Mouse (Mus musculus) adrenal gland, adult (tissue): Measurements from ENCODE around the gene Inha.

Experiments used
- DNase-seq, 2 experiments: peaks; one replicate each; pipeline ENCODE4 v3.0.0; 2022 to 2023; ENCODE audit warnings: low spot score in 1 of 2; ENCODE audit not compliant: inconsistent age in 2 of 2

Gene Inha

DNA sequence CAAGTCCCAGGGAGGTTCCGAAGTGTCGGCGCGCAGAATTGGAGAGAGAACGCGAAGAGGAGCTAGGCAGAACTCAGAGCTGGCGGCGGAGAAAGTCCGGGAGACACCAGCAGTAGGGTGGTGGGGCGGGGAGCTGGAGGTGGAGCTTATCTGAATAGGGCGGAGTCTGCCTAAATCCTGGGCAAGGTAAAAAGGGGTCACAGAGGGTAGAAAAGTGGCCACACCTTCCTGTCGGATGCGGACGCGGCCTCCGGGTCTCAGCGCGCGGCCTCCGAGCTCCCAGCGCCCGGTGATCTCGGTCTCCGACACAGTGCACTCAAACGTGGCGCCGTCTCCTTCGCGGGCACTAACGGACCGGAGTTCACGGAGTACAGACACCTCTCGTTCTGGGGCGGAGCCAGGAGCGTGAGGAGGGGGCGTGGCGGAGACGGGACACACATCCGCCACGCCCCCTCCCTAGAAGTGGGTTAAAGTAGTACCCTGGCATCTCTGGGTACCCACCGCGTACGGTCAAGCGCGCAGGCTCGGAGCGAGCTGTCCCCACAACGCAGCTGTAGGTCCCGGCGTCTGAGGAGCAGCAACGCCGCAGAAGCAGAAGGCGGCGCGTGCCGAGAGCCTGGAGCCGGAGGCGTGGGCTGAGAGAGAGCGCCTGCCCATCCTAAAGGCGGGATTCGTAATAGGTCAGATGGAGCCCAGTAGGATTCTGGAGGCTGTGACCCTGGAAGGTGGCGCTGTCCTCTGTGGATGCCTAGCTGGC, 19.3 kb upstream of the Inha start:
- peak; percentile 89 to 98 for DNase-seq

DNA sequence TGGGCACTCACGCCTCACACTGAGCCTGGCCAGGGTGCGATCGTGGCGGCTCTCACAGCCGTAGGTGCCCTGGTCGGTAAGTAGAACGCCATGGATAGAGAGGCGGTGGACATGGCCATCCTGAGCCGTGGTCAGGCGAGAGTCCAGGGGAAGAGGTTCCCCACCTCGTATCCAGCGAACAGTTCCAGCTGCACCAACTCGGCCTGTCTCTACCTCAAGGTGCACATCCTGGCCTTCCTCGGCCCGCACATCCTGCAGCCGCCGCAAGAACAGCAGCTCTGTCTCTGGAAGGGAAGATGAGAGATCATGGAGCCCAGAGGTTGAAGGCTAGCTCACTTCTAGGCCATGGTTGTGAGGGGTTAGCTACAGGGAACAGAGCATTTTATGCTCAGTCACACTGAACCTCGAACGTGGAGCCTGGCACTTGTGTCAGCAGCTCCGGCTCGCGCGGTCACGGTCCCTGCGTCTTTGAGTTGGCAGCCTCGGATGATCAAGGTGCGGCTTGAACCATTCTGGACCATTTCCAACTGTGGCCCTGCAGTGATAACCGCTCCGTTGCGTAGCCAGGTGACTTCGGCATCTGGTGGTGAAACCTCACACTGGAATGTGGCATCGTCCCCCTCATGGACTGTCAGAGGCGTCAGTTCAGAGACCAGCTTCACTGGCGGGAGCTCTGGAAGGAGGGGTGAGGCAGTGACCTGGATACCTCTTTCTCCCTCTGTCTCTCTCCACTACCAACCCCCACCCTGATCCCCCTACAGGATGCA, 15.9 kb upstream of the Inha start:
- DNase-seq: no peak

DNA sequence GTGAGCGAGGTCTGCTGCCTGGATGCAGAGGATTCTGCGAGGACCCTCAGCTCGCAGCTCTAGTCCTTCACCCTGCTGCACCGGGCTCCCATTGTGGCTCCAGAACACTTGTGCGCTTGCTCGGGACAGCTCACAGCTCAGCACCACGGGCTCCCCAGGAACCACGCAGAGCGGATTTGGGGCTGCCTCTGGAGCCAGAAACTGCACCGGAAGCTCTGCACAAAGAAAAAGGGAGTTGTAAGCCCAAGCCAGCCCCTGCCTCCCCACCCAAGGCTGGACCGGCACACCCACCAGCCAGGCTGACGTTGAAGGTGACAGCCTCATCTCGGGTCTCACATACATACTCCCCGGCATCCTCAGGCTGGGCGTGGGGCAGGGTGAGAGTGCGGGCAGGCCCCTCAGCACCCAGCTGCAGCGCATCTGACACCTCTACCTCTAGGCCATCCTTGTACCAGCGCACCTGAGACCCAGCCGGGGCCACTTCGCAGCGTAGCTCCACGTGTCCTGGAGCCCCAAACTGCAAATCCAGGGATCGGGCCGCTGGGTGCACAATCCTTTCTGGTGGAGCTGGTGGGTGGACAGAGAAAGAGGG, 14.2 kb upstream of the Inha start:
- no peak for DNase-seq

DNA sequence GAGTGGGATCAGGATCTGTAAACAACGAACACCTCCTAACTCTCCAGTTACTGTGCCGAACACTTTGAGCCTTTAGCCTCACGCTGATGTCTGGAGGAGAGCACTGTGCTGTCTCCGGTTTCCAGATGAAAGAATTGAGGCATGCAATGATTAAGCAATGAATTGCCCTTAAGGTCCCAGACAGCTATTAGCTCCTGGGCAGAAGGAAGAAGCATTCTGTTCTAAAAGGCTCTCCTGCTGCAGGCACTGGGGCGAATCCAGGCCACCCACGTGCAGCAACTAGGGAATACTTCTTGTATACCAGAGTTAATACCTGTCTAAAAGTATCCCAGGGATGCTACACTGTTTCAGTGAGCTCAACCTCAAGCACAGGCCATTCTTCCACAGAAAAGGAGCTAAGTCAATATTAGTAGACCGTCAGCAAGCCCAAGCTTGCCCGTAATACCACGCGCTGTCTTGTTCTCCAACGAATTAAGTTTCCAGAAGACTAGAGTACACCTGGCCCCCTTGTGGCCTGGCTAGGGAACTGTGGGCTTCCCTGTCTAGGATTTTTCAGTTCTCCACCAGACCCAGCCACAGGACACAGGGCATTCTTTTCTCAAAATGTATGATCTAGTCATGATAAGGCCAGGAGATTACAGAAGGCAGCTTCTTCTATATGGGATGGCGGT, 11.9 kb upstream of the Inha start:
- peak in 1 of 2 experiments; percentile 77 for DNase-seq

DNA sequence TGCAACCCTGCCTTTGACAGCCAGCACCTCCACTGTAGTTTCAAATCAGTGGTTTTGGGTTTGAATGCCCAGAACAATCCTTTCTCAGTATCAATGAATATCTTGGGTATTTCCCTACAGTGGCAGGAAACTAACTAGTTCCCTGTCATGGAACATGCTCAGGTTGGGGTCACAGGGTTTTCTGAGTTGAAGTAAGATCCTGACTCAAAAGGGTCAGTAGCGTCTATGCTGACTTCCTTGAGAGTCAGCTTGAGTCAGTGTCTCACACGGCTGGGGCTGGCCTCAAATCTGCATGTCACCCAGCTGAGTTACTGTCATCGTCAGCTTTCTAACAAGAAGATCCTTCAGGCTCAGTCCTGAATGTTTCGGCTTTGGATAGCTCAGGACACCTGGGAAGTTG, 8.0 kb upstream of the Inha start:
- DNase-seq: no peak

DNA sequence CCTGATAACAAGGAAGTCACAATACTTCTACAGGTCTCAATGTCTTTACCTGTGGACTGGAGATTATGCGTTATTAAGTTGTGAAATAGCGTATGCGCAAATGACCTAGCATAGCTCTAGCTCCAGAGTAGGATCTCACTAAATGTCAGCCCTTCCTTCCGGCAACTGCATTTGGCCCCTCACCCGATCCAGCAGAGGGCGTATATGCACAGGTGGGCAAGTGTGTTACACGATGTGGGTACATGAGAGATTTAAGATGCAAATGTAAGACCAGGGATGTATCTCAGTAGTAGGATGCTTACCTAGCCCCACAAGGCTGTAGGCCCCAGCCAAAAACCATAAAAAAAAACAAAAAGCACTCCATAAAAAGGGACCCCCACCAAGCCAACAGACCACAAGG, 7.4 kb upstream of the Inha start:
- no peak for DNase-seq

DNA sequence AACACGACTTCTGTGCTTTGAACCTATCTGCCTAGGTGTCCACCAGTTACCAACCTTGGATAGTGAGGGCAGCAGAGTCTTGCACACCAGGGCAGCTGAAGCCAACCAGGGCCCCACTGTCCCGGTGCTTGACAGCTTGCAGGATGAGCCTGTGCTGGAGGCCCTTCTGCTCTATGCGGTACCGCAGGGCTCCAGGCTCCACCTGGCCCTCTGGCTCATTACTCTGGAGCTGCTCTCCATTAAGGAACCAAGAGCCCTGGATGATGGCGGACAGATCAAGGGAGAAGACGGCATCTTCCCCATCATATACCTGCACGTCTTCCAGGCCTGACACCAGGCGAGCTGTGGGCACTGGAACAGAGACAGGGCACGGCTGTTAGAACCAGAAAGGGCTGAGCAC, 5.0 kb upstream of the Inha start:
- no peak for DNase-seq

DNA sequence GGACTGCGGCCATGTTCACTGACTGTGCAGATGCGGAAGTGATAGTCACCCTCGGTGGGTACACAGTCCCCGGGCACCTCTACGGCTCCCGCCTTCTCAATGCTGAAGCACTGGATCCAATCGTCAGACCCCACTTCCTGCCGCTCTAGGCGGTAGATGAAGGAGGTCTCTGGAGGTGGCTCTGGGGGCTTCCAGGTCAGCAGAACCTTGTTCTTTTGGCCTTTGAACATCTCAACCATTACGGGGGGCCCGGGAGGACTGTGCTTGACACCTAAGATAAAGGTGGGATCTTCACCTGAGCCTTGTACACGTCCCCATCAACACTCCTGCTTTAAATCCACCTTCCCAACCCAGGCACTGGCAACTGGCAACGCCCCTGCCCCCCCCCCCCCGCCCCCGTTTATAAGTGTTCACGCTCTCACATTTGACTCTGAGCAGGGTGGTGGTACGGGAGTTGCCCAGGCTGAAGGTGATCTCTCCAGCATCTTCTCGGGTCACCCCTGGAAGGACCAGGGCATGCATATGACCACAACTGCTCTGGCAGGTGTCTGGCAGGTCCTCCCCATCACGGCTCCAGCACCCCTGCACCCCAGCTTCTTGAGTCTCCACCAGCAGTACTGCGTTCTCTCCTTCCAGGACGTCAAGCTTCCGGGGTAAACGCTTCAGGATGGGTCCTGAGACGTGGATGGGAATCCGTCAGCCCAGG, 3.8 kb upstream of the Inha start:
- DNase-seq: no peak

DNA sequence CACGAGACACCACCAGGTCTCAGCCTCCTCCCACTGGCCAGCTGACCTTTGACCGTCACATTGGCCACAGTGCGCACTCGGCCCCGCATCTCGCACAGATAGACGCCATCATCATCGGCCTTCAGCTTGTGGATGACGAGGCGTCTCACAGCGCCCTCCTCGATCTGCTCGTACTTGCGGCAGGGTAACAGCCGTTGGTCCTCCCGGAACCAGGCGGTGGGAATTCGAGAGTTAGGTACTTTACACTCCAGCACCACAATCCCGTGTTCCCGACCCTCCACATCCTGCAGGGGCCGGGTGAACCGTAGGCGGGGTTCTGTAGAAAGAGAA, 3.3 kb upstream of the Inha start:
- DNase-seq: peak; percentile 63 to 81

DNA sequence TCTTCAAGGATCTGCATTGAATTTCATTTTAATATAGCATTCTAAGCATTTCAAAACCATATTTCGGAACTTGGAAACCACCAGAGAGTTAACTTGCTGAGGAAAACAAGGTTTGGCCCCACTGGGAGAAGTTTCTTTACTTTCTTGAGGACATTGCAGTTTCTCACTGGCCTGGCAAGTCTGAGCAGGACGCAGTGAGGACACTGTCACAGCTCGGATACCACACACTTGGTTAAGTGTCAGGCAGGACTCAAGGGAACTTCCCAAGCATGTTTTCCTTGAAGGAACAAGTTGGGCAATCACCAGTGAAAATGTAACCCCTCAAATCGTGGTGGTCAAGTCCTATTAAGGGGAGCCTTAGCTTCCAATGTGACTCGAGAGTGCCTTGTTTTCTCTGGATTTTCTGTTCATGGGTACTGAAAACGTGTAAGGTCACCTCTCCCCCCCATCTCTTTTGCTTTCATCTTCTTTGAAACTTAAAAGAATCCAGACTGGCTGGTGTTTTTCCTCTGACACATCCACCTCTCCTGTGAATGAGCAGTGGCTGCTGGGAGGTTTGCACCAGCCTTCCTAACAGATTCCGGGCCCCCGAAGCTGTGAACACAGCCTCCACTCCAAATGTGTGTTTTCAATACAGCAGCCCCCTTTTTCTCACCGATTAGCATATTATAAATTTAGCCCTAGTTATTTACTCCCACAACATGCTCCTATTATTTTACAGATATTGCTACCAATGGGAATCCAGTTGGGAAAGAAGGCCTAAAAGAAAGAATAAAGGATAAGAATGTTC, 2.4 kb upstream of the Inha start:
- DNase-seq: peak in 1 of 2 experiments; percentile 72

DNA sequence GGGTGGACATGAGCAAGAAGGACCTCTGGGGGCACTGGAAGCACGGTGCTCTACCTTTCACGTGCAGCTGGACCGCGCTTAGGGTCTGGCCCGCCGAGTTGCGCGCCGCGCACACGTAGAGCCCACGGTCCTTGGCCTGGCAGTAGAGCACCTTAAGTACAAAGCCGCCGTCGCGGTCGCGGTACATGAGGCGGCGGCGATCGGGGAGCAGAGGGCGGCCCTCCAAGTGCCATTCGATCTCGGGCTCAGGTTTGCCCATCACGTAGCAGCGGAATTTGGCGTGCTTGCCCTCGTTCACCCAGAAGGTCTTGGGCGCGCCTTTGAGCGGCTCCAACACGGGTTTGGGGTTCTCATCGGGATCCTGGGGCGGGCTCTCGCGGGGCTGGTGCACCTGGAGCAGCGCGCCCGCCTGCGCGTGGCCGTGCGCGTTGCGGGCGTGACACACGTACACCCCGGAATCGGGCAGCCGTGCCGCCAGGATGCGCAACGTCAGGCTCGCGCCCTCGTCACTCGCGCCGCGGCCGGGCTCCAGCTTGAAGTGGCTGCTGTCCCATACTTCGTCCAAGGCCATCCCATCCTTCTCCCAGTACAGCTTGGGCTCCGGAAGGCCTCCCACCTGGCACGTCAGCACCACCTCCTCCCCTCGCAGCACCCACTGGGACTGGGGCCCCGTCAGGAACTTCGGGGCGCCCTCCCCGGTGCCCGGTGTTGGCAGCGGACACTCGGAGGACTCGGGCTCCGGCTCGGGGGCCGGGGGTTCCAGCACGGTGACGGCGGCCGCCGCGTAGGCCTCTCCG, 1.5 kb upstream of the Inha start:
- DNase-seq: peak; percentile 88 to 94

DNA sequence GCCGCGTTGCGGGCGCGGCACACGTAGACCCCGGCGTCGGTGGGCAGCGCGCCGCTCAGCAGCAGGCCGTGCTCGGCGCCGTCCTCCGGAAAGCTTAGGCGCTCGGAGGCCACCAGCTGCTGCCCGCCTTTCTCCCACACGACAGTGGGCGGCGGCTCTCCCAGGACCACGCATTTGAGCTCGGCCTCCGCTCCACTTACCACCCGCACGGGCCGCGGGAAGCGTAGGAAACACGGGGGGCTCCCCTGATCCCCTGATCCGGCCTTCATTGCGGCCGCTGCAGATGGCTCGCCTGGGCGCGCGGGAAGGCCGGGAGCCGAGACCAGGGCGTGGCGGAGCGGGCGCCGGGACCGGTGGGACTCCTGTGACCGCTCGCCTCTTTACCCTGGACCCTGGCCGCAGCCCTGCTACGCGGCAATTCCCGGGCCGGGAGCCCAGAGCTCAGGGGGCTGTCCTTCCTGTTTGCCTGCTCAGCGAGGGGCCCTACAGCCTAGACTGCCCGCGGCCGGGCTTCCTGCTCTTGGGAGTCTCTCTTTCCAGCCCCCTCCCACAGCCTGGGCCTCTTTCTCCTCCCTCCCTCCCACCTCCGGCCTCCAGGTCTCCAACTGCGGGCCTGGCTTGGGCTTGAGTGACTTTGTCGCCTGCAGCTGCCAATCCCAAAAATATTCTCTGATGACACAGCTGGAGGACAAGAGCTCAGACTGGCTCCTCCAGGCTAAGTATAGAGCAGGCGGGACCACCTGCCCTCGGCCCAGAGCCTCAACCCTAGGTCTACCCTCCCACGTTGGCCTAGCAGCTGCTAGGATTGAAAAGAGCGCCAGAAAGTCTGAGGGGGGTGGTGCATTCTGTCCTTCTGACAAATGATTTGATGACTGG, 683 bp upstream of the Inha start, which contains the start of gene Obsl1:
Obsl1 (minus strand) TSS at position 497 of the 876 bp plus-strand sequence.
- DNase-seq: peak; percentile 71 to 87

DNA sequence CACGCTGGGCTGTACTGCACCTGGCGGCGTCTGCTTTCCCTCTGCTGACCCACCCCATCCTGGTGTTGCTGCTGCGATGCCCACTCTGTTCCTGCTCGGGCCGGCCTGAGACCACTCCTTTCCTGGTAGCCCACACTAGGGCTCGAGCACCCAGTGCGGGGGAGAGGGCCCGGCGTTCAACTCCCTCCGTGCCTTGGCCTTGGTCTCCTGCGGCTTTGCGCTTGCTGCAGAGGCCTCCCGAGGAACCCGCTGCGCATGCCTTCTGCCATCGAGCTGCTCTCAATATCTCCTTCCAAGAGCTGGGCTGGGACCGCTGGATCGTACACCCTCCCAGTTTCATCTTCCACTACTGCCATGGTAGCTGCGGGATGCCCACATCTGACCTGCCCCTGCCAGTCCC, 2.7 kb downstream of the Inha start:
- peak; percentile 49 to 72 for DNase-seq

DNA sequence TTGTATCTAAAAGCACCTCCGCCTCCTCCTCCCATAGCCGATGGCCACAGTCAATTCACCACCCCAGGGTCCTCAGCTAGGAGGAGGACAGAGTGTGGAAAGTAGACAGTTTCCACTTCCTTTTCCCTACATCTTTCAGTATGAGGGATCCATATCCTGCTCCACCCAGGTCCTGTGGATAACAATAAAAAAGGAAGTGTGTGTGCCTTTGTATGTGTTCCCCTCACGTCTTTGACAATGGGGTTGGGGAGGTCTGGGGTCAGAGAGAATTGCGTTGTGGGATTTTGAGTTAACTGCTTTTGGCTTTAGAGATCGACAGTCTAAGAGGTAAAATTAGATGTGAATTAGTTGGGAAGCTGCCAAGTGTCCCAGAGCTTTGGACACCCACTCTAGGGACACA, 3.3 kb downstream of the Inha start:
- peak in 1 of 2 experiments; percentile 44 for DNase-seq

DNA sequence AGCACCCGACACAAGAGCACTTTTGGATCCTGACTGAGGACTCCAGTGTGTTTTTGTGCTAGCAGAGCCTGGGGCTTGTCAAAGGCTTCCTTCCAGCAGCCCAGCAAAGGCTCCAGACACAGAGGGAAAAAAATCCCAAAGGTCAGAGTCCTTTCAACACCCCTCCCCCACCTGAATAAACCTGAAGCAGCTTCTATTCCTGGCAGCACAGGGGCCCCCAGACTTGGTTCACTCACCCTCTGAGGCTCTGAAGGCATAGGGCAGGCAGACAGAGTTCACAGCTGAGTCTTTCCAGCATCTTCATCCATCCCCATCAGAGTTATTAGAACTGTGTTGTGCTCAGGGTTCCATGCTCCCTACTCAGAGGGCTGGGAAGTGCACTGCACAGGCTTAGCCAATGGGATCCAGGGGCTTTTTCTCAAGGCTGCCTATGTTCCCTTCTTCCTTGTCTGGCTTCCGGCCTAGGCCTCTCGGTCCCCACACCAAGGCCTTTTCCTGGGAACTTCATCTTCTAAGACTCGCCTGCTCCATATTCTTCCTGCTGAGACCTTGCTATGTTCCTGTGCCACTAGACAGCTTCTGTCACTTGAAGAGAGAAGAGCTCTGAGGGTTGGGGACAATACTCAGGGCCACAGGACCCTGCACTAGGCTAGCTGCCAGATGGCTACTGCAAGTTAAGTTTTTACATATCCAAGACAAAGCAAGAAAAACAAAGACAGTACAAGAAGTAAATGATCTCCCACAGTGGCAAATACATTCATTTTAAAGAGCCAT, 4.7 kb downstream of the Inha start:
- DNase-seq: peak in 1 of 2 experiments; percentile 53

DNA sequence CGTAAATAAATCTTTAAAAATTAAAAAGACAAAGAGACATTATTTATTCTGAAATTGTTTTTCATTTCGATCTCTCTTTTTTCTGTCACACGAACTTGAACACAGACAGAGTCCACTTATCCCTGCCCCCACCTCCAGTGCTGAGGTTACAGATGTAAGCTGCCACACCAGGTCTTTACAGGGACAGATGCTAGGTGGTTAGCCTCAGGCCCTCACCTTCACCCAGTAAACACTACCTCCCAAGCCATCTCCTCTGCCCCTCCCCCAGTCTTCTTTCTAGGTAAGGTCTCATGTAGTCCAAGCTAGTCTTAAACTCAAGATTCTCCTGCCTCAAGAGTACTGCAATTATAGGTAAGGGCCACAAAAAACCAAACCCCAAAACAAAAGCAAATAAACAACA, 5.7 kb downstream of the Inha start:
- no peak for DNase-seq

DNA sequence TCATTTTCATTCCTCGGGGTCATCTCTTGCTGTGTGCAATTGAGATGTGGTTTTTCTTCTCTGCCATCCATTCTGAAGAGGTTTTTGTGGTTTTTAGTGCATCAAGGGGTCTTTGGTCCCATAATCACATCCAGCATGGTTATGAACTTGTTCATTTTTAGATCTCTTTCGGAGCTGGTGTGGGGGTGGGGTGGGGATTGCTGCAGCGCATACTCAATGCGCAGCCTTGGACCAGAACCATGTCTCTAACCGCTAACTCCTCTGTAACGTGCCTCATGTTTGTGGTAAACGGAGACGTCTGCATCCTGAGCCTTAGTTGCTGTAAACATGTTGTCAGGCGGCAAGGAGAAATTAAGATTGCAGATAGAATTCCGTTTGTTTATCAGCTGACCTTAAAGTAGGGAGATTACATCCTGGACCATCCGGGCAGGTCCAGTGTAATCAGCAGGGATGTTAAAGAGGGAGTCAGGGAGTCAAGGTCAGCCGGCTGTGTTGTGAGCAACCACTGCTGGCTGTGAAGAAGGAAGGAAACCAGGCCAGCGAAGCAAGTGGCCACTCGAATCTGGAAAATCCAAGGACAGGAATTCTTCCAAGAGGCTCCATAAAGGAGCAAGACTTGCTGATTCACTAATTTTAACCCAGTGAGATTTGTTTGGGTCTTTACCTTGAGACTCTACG, 10.0 kb downstream of the Inha start:
- peak; percentile 50 to 70 for DNase-seq
